15 mouse cellular contexts compared by ENCODE assay signal in the genomic region with DNA sequence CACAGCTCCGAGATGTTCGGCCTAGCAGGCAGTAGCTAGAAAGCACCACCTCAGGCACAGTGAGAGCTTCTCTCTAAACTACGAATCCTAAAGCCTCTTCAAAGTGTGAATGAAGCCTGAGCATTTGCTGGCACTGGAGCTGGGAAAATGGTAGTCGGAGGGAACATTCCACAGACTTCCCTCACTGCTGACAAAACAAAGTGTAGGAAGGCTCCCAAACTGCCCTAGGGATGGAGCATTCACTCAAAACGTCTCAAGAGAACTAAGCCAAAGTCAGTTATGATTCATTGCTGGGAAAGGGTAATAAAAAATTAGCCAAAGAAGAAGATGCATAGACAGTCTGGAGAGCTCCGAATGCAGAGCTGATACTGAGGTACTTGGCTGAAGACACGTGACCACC.
"Had no signal": no experiment of that assay in that cellular context is flagged by ENCODE, and none has a peak within 500 bp of the region (broad histone marks: within the 10 kb centered on the region; RNA-seq: fewer than 3 reads in every experiment).

No protein-coding gene starts in this region.

- ATAC-seq: intestine, postnatal 0 days; lung, postnatal 0 days; midbrain, embryonic 15.5 days had no signal

- H3K9ac ChIP-seq: midbrain, embryonic 15.5 days; neural tube, embryonic 12.5 days had no signal

- H3K4me2 ChIP-seq: midbrain, embryonic 11.5 days; midbrain, embryonic 15.5 days; neural tube, embryonic 12.5 days had no signal

- H3K36me3 ChIP-seq: limb, embryonic 10.5 days; midbrain, embryonic 15.5 days; neural tube, embryonic 12.5 days had no signal

- H3K4me1 ChIP-seq: limb, embryonic 10.5 days; neural tube, embryonic 12.5 days had no signal

- DNase-seq: kidney, adult 8-10 months; kidney, postnatal 25 days; lung, adult 2 months; retina, postnatal 1 day; right cerebral cortex, postnatal 14 days; thymus, postnatal 14 days had no signal

- H3K9me3 ChIP-seq: limb, embryonic 10.5 days; megakaryocyte, embryonic 14.5 days; midbrain, embryonic 15.5 days; neural tube, embryonic 12.5 days had no signal

- H3K4me3 ChIP-seq: left cerebral cortex, adult 2 months; limb, embryonic 10.5 days; megakaryocyte, embryonic 14.5 days; midbrain, embryonic 15.5 days; neural tube, embryonic 12.5 days had no signal

- H3K27me3 ChIP-seq: megakaryocyte, embryonic 14.5 days; midbrain, embryonic 15.5 days; neural tube, embryonic 12.5 days had no signal

- H3K27ac ChIP-seq: left cerebral cortex, adult 2 months; limb, embryonic 10.5 days; macrophage; midbrain, embryonic 15.5 days; neural tube, embryonic 12.5 days had no signal
